Mouse (Mus musculus): Measurements from ENCODE around the gene Mrpl39. TPM values are rescaled to one million over a fixed set of nuclear protein-coding genes. Genes with fewer than 3 reads are reported as not detected.

The Mrpl39 gene
- polyA plus RNA-seq (2015; fragmentation: Nextera tagmentation; extraction: Ambion mirVana): 32.5 and 34.2 TPM in 2 replicates

DNA sequence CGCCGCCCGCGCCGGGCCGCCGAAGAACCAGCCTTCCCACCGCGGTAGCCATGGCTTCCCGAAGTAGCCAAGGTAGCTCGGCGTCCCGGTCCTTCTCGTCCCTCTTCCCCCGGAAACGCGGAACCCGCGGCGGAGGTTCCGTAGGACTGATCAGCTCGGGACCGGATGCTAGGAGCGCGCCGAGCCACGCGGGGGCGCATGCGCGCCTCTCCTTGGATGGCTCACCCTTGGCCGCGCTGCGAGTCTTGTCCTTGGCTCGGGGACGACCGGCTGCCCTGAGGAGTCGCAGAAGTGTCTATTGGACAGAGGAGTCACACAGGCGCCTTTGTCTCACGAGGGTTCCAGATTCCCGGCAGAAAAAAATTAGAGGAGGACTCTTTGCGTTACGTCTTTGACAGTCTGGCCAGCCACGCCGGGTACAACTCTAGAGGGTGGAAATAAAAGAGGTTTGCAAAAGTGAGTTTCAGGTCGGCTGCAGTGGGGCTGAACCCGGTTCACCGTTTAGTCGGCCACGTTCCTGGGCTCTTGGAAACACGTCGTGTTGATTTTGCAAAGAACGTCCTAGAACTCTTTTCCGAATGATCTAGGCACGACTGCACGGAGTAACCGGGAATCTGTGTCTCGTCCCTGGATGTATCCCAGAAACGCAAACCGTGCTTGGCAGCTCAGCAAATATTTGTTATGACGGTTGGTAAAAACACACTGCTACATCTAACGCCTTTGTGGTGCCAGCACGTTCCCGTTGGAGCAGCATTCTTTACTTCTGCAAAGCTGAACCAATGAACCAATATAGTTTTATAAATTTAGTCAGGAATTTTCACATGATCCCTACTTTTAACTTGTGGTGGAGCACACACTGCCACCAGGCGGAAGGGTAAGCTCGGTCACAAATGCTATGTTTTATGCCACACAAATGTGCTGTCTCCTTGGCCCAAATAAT, at the start of gene Mrpl39:
Gene Mrpl39, minus strand, starts transcription at position 577 of the 940 bp plus-strand sequence.
- no peaks in the 10 kb centered on the region for H3K27me3 ChIP-seq (replicated peaks; ENCODE audit: control insufficient read depth, insufficient read depth, low read length)
- H3K4me3 ChIP-seq (replicated peaks; ENCODE audit: low read length): peak within 1 kb of the TSS; percentile 89
- peaks cover 11% of the 10 kb centered on the region for H3K4me1 ChIP-seq (replicated peaks; ENCODE audit: control insufficient read depth, insufficient read depth, low read length)
- WGBS: under 1% methylated on average over 66 of the region's 66 CpGs
- H3K36me3 ChIP-seq (ENCODE audit: control insufficient read depth, insufficient read depth): no peaks in the 10 kb centered on the region; the same call in 1 of the 2 replicates
- H3K9ac ChIP-seq (replicated peaks; ENCODE audit: low read depth, low read length): peak within 1 kb of the TSS; percentile 84
- peak within 1 kb of the TSS; percentile 64 for H3K4me2 ChIP-seq (ENCODE audit: low read length)
- peak within 1 kb of the TSS; percentile 67 for H3K27ac ChIP-seq (ENCODE audit: low read length)
- peak; percentile 99 for ATAC-seq
- H3K9me3 ChIP-seq (ENCODE audit: control insufficient read depth, low read length): no peaks in the 10 kb centered on the region

DNA sequence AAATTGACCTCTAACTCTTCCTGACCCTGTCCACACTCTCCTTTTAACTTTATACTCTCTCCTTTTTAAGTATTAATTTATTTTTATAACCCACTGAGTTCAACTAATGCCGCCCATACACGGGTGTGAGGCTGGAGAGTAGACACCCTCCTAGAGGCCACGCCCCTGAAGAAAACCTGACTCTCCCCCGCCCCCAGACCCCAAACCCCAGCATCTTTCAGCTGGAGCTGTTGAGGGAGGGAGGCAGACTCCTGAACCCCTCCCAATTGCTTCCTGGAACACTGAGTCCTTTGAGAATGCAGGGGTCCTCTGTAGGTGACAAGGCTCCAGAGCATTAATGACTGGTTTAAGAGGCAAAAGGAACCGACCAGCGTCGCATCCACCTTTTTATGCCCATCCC, 49.4 kb upstream of the Mrpl39 start:
- no peak for ATAC-seq
- Histone ChIP-seq H3K4me3 (replicated peaks; ENCODE audit: low read length) (no peak overlapping the region), H3K4me1 (replicated peaks; ENCODE audit: control insufficient read depth, insufficient read depth, low read length) (0 out of 2 replicates have a peak, but pooled peaks cover 5% of the 10 kb centered on the region), H3K9me3 (ENCODE audit: control insufficient read depth, low read length) (no peaks in the 10 kb centered on the region), H3K27me3 (replicated peaks; ENCODE audit: control insufficient read depth, insufficient read depth, low read length) (no peaks in the 10 kb centered on the region), H3K4me2 (ENCODE audit: low read length) (no peak overlapping the region), H3K27ac (ENCODE audit: low read length) (no peak overlapping the region), H3K36me3 (ENCODE audit: control insufficient read depth, insufficient read depth) (no peaks in the 10 kb centered on the region), H3K9ac (replicated peaks; ENCODE audit: low read depth, low read length) (no peak overlapping the region)
- 9% methylated on average over 7 of the region's 7 CpGs for WGBS

DNA sequence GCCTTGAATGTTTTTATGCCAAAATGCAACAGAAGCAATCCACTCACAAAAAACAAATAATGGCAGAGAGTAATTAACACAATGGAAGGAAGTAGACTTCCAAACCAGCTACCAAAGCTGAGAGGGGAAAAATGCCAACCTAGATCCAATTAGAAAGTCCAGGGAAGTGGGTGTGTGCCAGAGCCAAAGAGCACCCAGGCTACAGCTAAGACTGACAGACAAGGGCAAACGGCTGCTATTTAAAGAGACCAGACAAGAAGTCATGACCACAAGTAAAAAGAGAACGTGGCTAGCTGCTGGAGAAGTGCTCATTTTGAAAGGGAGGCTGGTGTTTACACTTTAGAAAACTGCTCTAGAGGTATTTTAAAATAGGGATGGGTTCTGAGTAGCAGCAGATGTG, 47.7 kb upstream of the Mrpl39 start:
- WGBS: 42% methylated on average over 2 of the region's 2 CpGs
- Histone ChIP-seq H3K9ac (replicated peaks; ENCODE audit: low read depth, low read length) (no peak overlapping the region), H3K4me1 (replicated peaks; ENCODE audit: control insufficient read depth, insufficient read depth, low read length) (0 out of 2 replicates have a peak, but pooled peaks cover 5% of the 10 kb centered on the region), H3K36me3 (ENCODE audit: control insufficient read depth, insufficient read depth) (no peaks in the 10 kb centered on the region), H3K27me3 (replicated peaks; ENCODE audit: control insufficient read depth, insufficient read depth, low read length) (no peaks in the 10 kb centered on the region), H3K4me3 (replicated peaks; ENCODE audit: low read length) (no peak overlapping the region), H3K27ac (ENCODE audit: low read length) (no peak overlapping the region), H3K4me2 (ENCODE audit: low read length) (no peak overlapping the region), H3K9me3 (ENCODE audit: control insufficient read depth, low read length) (no peaks in the 10 kb centered on the region)
- ATAC-seq: no peak

DNA sequence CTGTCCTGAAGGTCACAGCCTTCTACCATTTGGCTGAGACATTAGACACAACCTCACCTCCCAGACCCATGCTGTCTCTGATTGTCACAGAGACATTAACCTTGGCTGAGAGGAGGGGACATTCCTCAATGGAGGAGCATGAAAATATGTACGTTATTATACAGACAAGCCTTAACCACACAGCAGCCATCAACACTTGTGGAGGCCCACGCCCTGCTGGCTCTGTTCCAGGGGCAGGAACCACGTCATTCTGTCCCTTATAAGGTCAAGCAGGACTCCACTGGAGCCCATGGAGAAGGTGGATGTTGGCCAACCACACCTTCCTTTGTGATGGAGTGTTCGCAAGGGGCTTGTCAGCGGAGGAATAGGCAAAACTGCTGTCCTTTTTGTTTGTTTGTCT, 44.2 kb upstream of the Mrpl39 start:
- H3K27me3 ChIP-seq (replicated peaks; ENCODE audit: control insufficient read depth, insufficient read depth, low read length): no peaks in the 10 kb centered on the region
- WGBS: 86% methylated on average over 5 of the region's 5 CpGs
- no peak overlapping the region for H3K9ac ChIP-seq (replicated peaks; ENCODE audit: low read depth, low read length)
- no peak for ATAC-seq
- no peak overlapping the region for H3K27ac ChIP-seq (ENCODE audit: low read length)
- H3K9me3 ChIP-seq (ENCODE audit: control insufficient read depth, low read length): no peaks in the 10 kb centered on the region
- peaks cover 11% of the 10 kb centered on the region for H3K4me1 ChIP-seq (replicated peaks; ENCODE audit: control insufficient read depth, insufficient read depth, low read length)
- no peak overlapping the region for H3K4me2 ChIP-seq (ENCODE audit: low read length)
- no peak overlapping the region for H3K4me3 ChIP-seq (replicated peaks; ENCODE audit: low read length)
- H3K36me3 ChIP-seq (ENCODE audit: control insufficient read depth, insufficient read depth): no peaks in the 10 kb centered on the region

- H3K4me1 ChIP-seq (replicated peaks; ENCODE audit: control insufficient read depth, insufficient read depth, low read length): peaks cover 15% of the 10 kb centered on the region
- WGBS: 74% methylated on average over 6 of the region's 6 CpGs
- no peak for ATAC-seq
- no peaks in the 10 kb centered on the region for H3K36me3 ChIP-seq (ENCODE audit: control insufficient read depth, insufficient read depth)
- no peak overlapping the region for H3K27ac ChIP-seq (ENCODE audit: low read length)
- no peak overlapping the region for H3K4me2 ChIP-seq (ENCODE audit: low read length)
- H3K9me3 ChIP-seq (ENCODE audit: control insufficient read depth, low read length): no peaks in the 10 kb centered on the region
- no peak overlapping the region for H3K9ac ChIP-seq (replicated peaks; ENCODE audit: low read depth, low read length)
- H3K27me3 ChIP-seq (replicated peaks; ENCODE audit: control insufficient read depth, insufficient read depth, low read length): no peaks in the 10 kb centered on the region
- H3K4me3 ChIP-seq (replicated peaks; ENCODE audit: low read length): no peak overlapping the region
These were observed 43.5 kb upstream of the Mrpl39 start for GRCm38 (mm10) chr16:84778861-84779630.

GRCm38 (mm10) chr16:84778431-84778830, 42.9 kb upstream of the Mrpl39 start:
- H3K27me3 ChIP-seq (replicated peaks; ENCODE audit: control insufficient read depth, insufficient read depth, low read length): no peaks in the 10 kb centered on the region
- no peaks in the 10 kb centered on the region for H3K36me3 ChIP-seq (ENCODE audit: control insufficient read depth, insufficient read depth)
- no peak overlapping the region for H3K27ac ChIP-seq (ENCODE audit: low read length)
- no peak overlapping the region for H3K9ac ChIP-seq (replicated peaks; ENCODE audit: low read depth, low read length)
- peaks cover 18% of the 10 kb centered on the region for H3K4me1 ChIP-seq (replicated peaks; ENCODE audit: control insufficient read depth, insufficient read depth, low read length)
- WGBS: 87% methylated on average over 6 of the region's 6 CpGs
- H3K9me3 ChIP-seq (ENCODE audit: control insufficient read depth, low read length): no peaks in the 10 kb centered on the region
- H3K4me2 ChIP-seq (ENCODE audit: low read length): no peak overlapping the region
- no peak for ATAC-seq
- no peak overlapping the region for H3K4me3 ChIP-seq (replicated peaks; ENCODE audit: low read length)

GRCm38 (mm10) chr16:84776089-84776784, 40.7 kb upstream of the Mrpl39 start:
- H3K9ac ChIP-seq (replicated peaks; ENCODE audit: low read depth, low read length): no peak overlapping the region
- no peak overlapping the region for H3K4me3 ChIP-seq (replicated peaks; ENCODE audit: low read length)
- no peak overlapping the region for H3K27ac ChIP-seq (ENCODE audit: low read length)
- H3K4me2 ChIP-seq (ENCODE audit: low read length): peak overlapping the region; percentile 99
- peaks cover 17% of the 10 kb centered on the region for H3K4me1 ChIP-seq (replicated peaks; ENCODE audit: control insufficient read depth, insufficient read depth, low read length)
- no peaks in the 10 kb centered on the region for H3K27me3 ChIP-seq (replicated peaks; ENCODE audit: control insufficient read depth, insufficient read depth, low read length)
- H3K36me3 ChIP-seq (ENCODE audit: control insufficient read depth, insufficient read depth): no peaks in the 10 kb centered on the region
- no peaks in the 10 kb centered on the region for H3K9me3 ChIP-seq (ENCODE audit: control insufficient read depth, low read length)
- 38% methylated on average over 7 of the region's 7 CpGs for WGBS
- ATAC-seq: no peak

- ATAC-seq: no peak
- no peak overlapping the region for H3K27ac ChIP-seq (ENCODE audit: low read length)
- peak overlapping the region; percentile 99 for H3K4me2 ChIP-seq (ENCODE audit: low read length)
- no peak overlapping the region for H3K9ac ChIP-seq (replicated peaks; ENCODE audit: low read depth, low read length)
- peak overlapping the region; percentile 81 for H3K4me3 ChIP-seq (replicated peaks; ENCODE audit: low read length)
- H3K27me3 ChIP-seq (replicated peaks; ENCODE audit: control insufficient read depth, insufficient read depth, low read length): no peaks in the 10 kb centered on the region
- 12% methylated on average over 11 of the region's 11 CpGs for WGBS
- no peaks in the 10 kb centered on the region for H3K9me3 ChIP-seq (ENCODE audit: control insufficient read depth, low read length)
- peaks cover 17% of the 10 kb centered on the region for H3K4me1 ChIP-seq (replicated peaks; ENCODE audit: control insufficient read depth, insufficient read depth, low read length)
- H3K36me3 ChIP-seq (ENCODE audit: control insufficient read depth, insufficient read depth): no peaks in the 10 kb centered on the region
These were observed 39.8 kb upstream of the Mrpl39 start for GRCm38 (mm10) chr16:84775356-84775755.
